ENCODE assay signal across 8 mouse cellular contexts in the genomic region with DNA sequence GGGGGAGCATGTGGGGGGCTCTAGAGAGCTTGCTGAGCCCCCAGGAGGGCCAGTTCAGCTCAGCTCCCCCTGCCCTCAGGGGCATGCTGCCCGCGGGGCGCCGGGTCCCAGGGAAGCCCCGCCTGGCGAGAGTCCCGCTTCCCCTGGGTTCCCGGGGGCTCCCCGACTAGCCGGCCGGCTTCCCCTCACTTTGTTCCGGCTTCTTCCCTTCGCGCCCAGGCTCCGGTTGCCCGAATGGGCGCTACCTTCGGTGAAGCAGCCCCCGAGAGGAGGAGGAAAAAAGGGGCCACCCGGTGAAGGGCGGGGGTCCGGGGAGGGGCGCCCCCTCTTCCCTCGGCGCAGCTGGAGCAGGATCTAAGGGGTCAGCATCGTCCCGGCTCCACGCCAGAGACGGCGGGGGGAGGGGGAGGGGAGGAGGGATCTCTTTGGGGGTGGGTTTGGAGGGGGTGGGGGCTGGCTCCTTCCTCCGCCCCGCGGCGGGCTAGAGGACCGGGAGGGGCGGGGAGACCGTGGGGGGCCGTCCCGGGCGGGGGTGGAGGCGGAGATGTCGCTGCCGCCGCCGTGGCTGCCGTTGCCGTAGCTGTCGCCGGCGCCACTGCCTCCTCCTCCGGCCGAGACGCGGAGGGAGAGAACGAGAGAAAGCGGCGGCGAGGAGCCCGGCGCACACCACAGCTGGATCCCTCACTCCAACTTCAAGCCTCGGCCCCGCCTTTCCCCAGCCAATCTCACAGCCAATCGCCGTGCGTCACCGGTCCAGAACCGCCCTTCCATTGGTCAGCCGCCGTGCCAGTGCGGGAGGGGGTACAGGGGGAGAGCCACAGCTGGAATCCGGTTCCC. TPM values are rescaled to one million over a fixed set of nuclear protein-coding genes. Genes with fewer than 3 reads are reported as not detected.
DNase-seq lines count a peak whose midpoint lies in the region; ATAC-seq lines count a peak whose summit lies in the region.

TSS of gene Cacna1g (minus strand) at position 492 of the 837 bp plus-strand sequence.

- H3K9me3 ChIP-seq in embryonic facial prominence, embryonic 10.5 days: no peaks in the 10 kb centered on the region
- no peaks in the 10 kb centered on the region for H3K9me3 ChIP-seq in intestine, embryonic 15.5 days

- ATAC-seq in intestine, embryonic 15.5 days: peak; percentile 95
- peak; percentile 88 for ATAC-seq in megakaryocyte-erythroid progenitor cell, adult 5-6 weeks (replicated peaks; ENCODE audit: low FRiP score, low TSS enrichment, poor library complexity, severe bottlenecking)

- H3K4me1 ChIP-seq in embryonic facial prominence, embryonic 10.5 days: peaks cover 82% of the 10 kb centered on the region
- peaks cover 48% of the 10 kb centered on the region for H3K4me1 ChIP-seq in intestine, embryonic 15.5 days (replicated peaks)

- peak within 1 kb of the TSS; percentile 91 for H3K27ac ChIP-seq in embryonic facial prominence, embryonic 10.5 days (replicated peaks)
- peak within 1 kb of the TSS; percentile 92 for H3K27ac ChIP-seq in intestine, embryonic 15.5 days

- H3K36me3 ChIP-seq in embryonic facial prominence, embryonic 10.5 days (replicated peaks): no peaks in the 10 kb centered on the region
- H3K36me3 ChIP-seq in intestine, embryonic 15.5 days: no peaks in the 10 kb centered on the region

- H3K9ac ChIP-seq in intestine, embryonic 15.5 days: peak within 1 kb of the TSS; percentile 78

- under 1% methylated on average over 48 of the region's 71 CpGs for WGBS in embryonic facial prominence, embryonic 10.5 days
- under 1% methylated on average over 61 of the region's 71 CpGs for WGBS in intestine, embryonic 15.5 days

- peak within 1 kb of the TSS; percentile 94 for H3K4me2 ChIP-seq in intestine, embryonic 15.5 days (replicated peaks)

- peak within 1 kb of the TSS; percentile 82 for H3K4me3 ChIP-seq in embryonic facial prominence, embryonic 10.5 days
- H3K4me3 ChIP-seq in intestine, embryonic 15.5 days (replicated peaks): peak within 1 kb of the TSS; percentile 75

- peaks cover 91% of the 10 kb centered on the region for H3K27me3 ChIP-seq in embryonic facial prominence, embryonic 10.5 days (replicated peaks; ENCODE audit: low read depth, poor library complexity, severe bottlenecking)
- H3K27me3 ChIP-seq in intestine, embryonic 15.5 days (replicated peaks): peaks cover 50% of the 10 kb centered on the region

- intact Hi-C loops in left cerebral cortex, postnatal 14 days (cut with DNase I): loop anchor here (2.0 to 5.0 kb wide), 2 partner anchors 52 to 145 kb away; partner anchors contain the start of gene Ankrd40

- DNase-seq in adrenal gland, postnatal 14 days: peak; percentile 95
- peak; percentile 94 for DNase-seq in embryonic facial prominence, embryonic 10.5 days (ENCODE audit: low spot score)
- peak; percentile 79 to 90 for DNase-seq in gastrocnemius, postnatal 4 days (ENCODE audit: low spot score in 2 of 2)
- peak; percentile 88 to 91 for DNase-seq in left cerebral cortex, postnatal 14 days (ENCODE audit: low spot score in 2 of 2)
- DNase-seq in right cerebral cortex, postnatal 36 days (ENCODE audit: low spot score in 2 of 2): peak; percentile 79 to 86
- DNase-seq in urinary bladder, postnatal 4 days (ENCODE audit: low spot score in 2 of 2): peak; percentile 85 to 93

RNA-seq across cellular contexts. Expression of gene Cacna1g, which starts in this region (rescaled TPM):
- total RNA-seq in adrenal gland, postnatal 14 days (2021): 0.89 and 1.5 TPM in 2 replicates
- 6.5 and 13.5 TPM in 2 replicates for polyA plus RNA-seq in embryonic facial prominence, embryonic 10.5 days (2016; fragmentation: Nextera tagmentation; extraction: Ambion mirVana)
- 10 to 100 TPM; 18.7 to 22.7 TPM for total RNA-seq in gastrocnemius, postnatal 4 days (2021)
- polyA plus RNA-seq in intestine, embryonic 15.5 days (2015; fragmentation: Nextera tagmentation; extraction: Ambion mirVana): 5.2 and 7.9 TPM in 2 replicates
- 100 to 1,000 TPM; 107 to 130 TPM for total RNA-seq in left cerebral cortex, postnatal 14 days (2021)
- 0.35 and 1.9 TPM in 2 replicates for total RNA-seq in megakaryocyte-erythroid progenitor cell, adult 5-6 weeks (2014; fragmentation: Nextera tagmentation)
- total RNA-seq in megakaryocyte-erythroid progenitor cell, adult 5-6 weeks (2017): 0.04 and 3.8 TPM in 2 replicates

Comparison
In these comparisons a context has a peak if more than half of its experiments do, and no peak if none do; other contexts are left out.
1. Peak in every context shown above with its lines: DNase-seq, ATAC-seq, H3K4me3 ChIP-seq and H3K27ac ChIP-seq.
2. RNA of gene Cacna1g (total RNA-seq): 107 to 130 TPM in left cerebral cortex, postnatal 14 days; 18.7 to 22.7 TPM in gastrocnemius, postnatal 4 days, 0.04 to 3.8 TPM in megakaryocyte-erythroid progenitor cell, adult 5-6 weeks and 0.89 to 1.5 TPM in adrenal gland, postnatal 14 days; every median in the first group is over 4 times any median in the second.